Mouse (Mus musculus) adrenal gland, postnatal 10 days (tissue): ENCODE results near the gene Myd88. TPM values are rescaled to one million over a fixed set of nuclear protein-coding genes. Genes with fewer than 3 reads are reported as not detected.

Experiments
- DNase-seq: peaks from one replicate; pipeline ENCODE4 v3.0.0; 2021; ENCODE audit warnings: mixed read lengths
- total RNA-seq, 2 experiments: library from RNA; stranded (reverse); gene quantifications; 2 replicates each; pipeline ENCODE4 v1.2.3; 2021

Myd88 gene
- total RNA-seq, 2 experiments from 2014 or later = 24.4 to 26.7 TPM

DNA sequence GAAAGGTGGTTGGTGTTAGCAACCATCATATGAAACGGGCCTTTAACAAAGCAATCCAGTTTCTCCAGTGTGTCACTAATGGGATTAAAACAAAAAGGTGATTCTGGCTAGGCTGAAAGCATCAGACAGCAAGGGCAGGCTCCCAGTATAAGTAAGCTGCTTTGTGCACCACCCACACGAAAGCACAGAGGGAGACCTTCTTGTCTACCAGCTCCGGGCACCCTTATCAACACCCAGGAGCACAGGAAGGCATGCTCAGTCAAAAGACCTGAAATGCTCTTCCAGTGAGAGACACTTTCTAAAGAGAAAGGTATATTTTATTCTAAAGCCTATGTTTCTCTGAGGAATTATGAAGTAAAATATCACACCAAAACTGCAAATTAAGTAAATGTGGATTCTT, 50.4 kb downstream of the Myd88 start:
- DNase-seq = no peak

Other genes with a start within 250 kb of the Myd88 start
- gene Plcd1, start 247.9 kb downstream of the Myd88 start, total RNA-seq = 10 to 100 TPM; 11.2 to 15.6 TPM
- gene Dlec1, start 238.9 kb downstream of the Myd88 start, total RNA-seq = 1 to 10 TPM in 1 of 2 experiments, under 1 TPM in 1; 0.84 to 1.6 TPM
- 100 to 1,000 TPM in 1 of 2 experiments, 10 to 100 TPM in 1; 67.7 to 107 TPM for gene Acaa1b, start 184.3 kb downstream of the Myd88 start, total RNA-seq
- not detected for gene Gm47289, start 182.2 kb downstream of the Myd88 start, total RNA-seq
- gene Slc22a13, start 132.3 kb downstream of the Myd88 start, total RNA-seq = not detected
- gene Oxsr1, start 19.0 kb downstream of the Myd88 start, total RNA-seq = 10 to 100 TPM; 34.6 to 35.2 TPM
- 100 to 1,000 TPM; 113 to 126 TPM for gene Acaa1a, start 1.7 kb downstream of the Myd88 start, total RNA-seq
- 10 to 100 TPM in 1 of 2 experiments, 1 to 10 TPM in 1; 6.6 to 14.2 TPM for gene Xylb, start 16.0 kb upstream of the Myd88 start, total RNA-seq
- under 1 TPM in 1 of 2 experiments, not detected in 1; 0.42 TPM for gene Slc22a14, start 24.1 kb upstream of the Myd88 start, total RNA-seq
- gene Acvr2b, start 60.7 kb upstream of the Myd88 start, total RNA-seq = 10 to 100 TPM in 1 of 2 experiments, 1 to 10 TPM in 1; 5.7 to 10.6 TPM
- 1 to 10 TPM; 4.1 to 4.9 TPM for gene Exog, start 103.5 kb upstream of the Myd88 start, total RNA-seq
- gene Scn5a, start 237.6 kb upstream of the Myd88 start, total RNA-seq = under 1 TPM; 0.39 to 0.45 TPM